Mouse (Mus musculus) kidney, embryonic 14.5 days (tissue): ENCODE data around the gene Ncoa1. TPM values are rescaled to one million over a fixed set of nuclear protein-coding genes. Genes with fewer than 3 reads are reported as not detected.

ENCODE experiments used
- ATAC-seq: fragments of 200-750 bp; cut with Nextera tagmentation; 2 replicates; pipeline ENCODE4 v1.8.0; 2017; ENCODE audit warnings: moderate number of reproducible peaks, mild to moderate bottlenecking, moderate TSS enrichment, moderate library complexity; ENCODE audit not compliant: low FRiP score, low TSS enrichment
- H3K27ac ChIP-seq: fragments of 300-500 bp; sonication (generic); 2 replicates; pipeline ENCODE4 v1.5.1; 2014; ENCODE audit warnings: low read depth, mild to moderate bottlenecking, low read length, moderate library complexity, mixed read lengths
- H3K27me3 ChIP-seq: fragments of 300-500 bp; sonication (generic); 2 replicates; pipeline ENCODE4 v1.6.1; 2014; ENCODE audit warnings: mild to moderate bottlenecking, low read length; ENCODE audit not compliant: control insufficient read depth, insufficient read depth
- H3K36me3 ChIP-seq: fragments of 300-500 bp; sonication (generic); 2 replicates; pipeline ENCODE4 v1.6.1; 2014; ENCODE audit warnings: low read length, mixed read lengths; ENCODE audit not compliant: control insufficient read depth, insufficient read depth
- H3K4me1 ChIP-seq: fragments of 300-500 bp; sonication (generic); 2 replicates; pipeline ENCODE4 v1.6.1; 2014; ENCODE audit warnings: low read length, mixed read lengths; ENCODE audit not compliant: control insufficient read depth, insufficient read depth
- H3K4me2 ChIP-seq: fragments of 300-500 bp; sonication (generic); replicated peaks from 2 replicates; pipeline ENCODE4 v1.6.1; 2014; ENCODE audit warnings: low read depth, mild to moderate bottlenecking, low read length
- H3K4me3 ChIP-seq: fragments of 300-500 bp; sonication (generic); 2 replicates; pipeline ENCODE4 v1.5.1; 2014; ENCODE audit warnings: mild to moderate bottlenecking, low read length
- H3K9ac ChIP-seq: fragments of 300-500 bp; sonication (generic); 2 replicates; pipeline ENCODE4 v1.6.1; 2014; ENCODE audit warnings: low read depth, mild to moderate bottlenecking, low read length, moderate library complexity
- H3K9me3 ChIP-seq: fragments of 300-500 bp; sonication (generic); 2 replicates; pipeline ENCODE4 v1.6.1; 2016; ENCODE audit warnings: low read length; ENCODE audit not compliant: control insufficient read depth
- WGBS: fragments of 180-500 bp; shearing (Covaris S2); extraction: QIAGEN DNeasy Blood & Tissue Kit; methylation state at CpG from one replicate; pipeline ENCODE4 v1.1.7; 2014; 5-methylcytosine and 5-hydroxymethylcytosine counted together
- polyA plus RNA-seq: library from polyadenylated mRNA; unstranded; fragments of >200 nt; fragmentation: Nextera tagmentation; extraction: Ambion mirVana; gene quantifications from 2 replicates; pipeline ENCODE4 v1.2.1, GENCODE M21; 2014

Gene Ncoa1
- polyA plus RNA-seq, 1 experiment from 2014 or later = 10.6 TPM

DNA sequence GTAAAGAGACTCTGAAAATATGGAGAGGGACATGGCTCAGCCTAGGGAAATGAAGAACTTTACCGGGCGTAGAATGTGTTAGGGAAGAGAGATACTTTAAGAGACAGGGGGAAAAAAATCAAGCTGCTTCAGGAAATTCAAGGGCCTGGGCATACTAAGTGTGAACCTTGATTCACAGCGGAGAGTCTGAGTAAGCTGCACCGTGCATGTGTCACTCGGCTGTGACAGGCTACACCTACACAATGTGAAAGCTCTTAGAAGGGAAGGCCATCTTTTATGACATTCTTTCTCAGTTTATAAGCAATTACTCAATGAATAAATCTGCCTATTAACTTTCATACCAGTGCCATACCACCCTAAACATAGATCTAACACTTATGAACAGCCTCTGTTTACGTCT, 183.2 kb downstream of the Ncoa1 start:
- Histone ChIP-seq H3K4me2 (no peak overlapping the region), H3K36me3 (peaks cover 10% of the 10 kb centered on the region), H3K9ac (no peak overlapping the region), H3K27me3 (no peaks in the 10 kb centered on the region), H3K4me3 (no peak overlapping the region), H3K27ac (no peak overlapping the region), H3K4me1 (no peaks in the 10 kb centered on the region), H3K9me3 (no peaks in the 10 kb centered on the region)
- 94% methylated on average over 6 of the region's 6 CpGs for WGBS
- ATAC-seq = no peak

DNA sequence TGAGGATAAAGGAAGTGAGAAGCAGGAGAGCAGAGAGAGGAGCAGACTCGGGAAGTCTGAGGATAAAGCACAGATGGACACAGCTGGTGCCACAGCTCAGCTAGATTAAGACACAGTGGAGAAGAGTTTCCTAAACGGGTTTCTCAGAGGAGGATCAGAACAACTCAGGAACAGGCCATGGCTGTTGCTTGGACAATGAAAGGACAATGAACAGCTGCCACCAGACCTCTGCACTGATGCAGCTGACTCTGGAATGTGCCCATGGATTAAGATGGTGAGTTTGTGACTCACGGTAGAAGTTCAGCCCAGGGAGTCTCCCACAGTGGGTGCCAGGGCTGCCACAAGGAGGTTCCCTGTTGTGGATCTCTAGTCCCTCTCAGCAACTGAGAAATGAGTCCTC, 191.8 kb downstream of the Ncoa1 start:
- Histone ChIP-seq H3K27ac (no peak overlapping the region), H3K4me2 (no peak overlapping the region), H3K36me3 (0 out of 2 replicates have a peak, but pooled peaks cover 3% of the 10 kb centered on the region), H3K27me3 (no peaks in the 10 kb centered on the region), H3K4me1 (0 out of 2 replicates have a peak, but pooled peaks cover 3% of the 10 kb centered on the region), H3K4me3 (no peak overlapping the region), H3K9ac (no peak overlapping the region), H3K9me3 (no peaks in the 10 kb centered on the region)
- WGBS = 43% methylated on average over 3 of the region's 3 CpGs
- ATAC-seq = no peak

DNA sequence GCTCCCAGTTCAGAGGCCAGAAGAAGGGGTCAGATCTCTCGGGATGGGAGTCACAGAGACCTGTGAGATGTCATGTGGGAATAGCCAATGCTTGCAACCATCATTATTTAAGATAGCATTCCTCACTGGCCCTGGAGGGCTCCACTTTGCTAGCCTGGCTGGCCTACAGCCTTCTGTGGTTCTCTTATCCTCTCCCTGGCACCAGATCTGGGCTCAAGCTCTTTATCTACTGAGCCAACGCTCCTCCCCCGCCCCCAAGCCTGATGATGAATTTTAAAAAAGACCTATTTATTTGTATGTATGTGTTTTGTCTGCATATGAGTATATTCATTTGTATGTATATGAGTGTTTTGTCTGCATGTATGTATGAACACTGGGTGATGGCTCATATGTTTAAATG, 197.1 kb downstream of the Ncoa1 start:
- no peaks in the 10 kb centered on the region for H3K27me3 ChIP-seq
- H3K9me3 ChIP-seq = no peaks in the 10 kb centered on the region
- no peaks in the 10 kb centered on the region; the same call in 1 of the 2 replicates for H3K36me3 ChIP-seq
- no peaks in the 10 kb centered on the region for H3K4me1 ChIP-seq
- no peak overlapping the region for H3K4me2 ChIP-seq
- H3K4me3 ChIP-seq = no peak overlapping the region
- no peak overlapping the region for H3K27ac ChIP-seq
- ATAC-seq = no peak
- WGBS = 88% methylated on average over 3 of the region's 3 CpGs
- no peak overlapping the region for H3K9ac ChIP-seq

DNA sequence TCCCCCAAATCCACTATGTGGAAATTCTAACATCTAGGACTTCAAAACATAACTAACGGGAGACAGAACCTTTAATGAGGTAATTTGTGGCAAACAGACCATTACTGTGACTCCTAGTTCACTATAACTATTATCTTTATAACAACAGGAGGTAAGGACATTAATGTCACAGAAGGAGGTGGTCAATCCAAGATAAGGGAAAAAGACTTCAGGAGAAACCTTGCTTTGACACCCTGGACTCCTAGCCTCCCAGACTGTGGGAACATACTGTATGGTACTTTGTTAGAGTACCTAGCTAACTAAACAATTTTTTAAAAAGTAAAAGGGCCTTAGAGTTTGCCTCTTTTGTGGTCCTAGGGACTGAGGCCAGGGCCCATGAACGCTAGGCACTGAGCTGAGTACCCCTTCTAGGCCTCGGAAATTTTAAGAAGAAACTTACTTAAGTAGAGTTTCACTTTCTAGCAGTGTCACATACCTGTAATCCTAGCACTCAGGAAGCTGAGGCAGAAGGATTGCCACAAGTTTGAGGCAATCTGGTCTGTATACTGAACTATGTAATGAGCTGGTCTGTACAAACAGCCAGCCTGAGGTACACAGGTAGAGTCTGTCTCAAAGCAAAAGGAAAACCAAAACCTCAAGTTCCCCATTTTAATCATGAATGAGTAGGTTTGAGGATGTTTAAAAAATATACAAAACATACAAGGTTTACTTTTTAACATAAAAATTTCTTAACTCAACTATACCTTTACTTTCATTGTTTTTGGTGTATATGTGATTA, 197.8 kb downstream of the Ncoa1 start:
- Histone ChIP-seq H3K4me1 (no peaks in the 10 kb centered on the region), H3K4me2 (no peak overlapping the region), H3K27ac (no peak overlapping the region), H3K36me3 (no peaks in the 10 kb centered on the region; the same call in 1 of the 2 replicates), H3K9me3 (no peaks in the 10 kb centered on the region), H3K4me3 (no peak overlapping the region), H3K27me3 (no peaks in the 10 kb centered on the region), H3K9ac (no peak overlapping the region)
- ATAC-seq = no peak
- whole genome bisulfite sequencing = 87% methylated on average over 3 of the region's 3 CpGs

DNA sequence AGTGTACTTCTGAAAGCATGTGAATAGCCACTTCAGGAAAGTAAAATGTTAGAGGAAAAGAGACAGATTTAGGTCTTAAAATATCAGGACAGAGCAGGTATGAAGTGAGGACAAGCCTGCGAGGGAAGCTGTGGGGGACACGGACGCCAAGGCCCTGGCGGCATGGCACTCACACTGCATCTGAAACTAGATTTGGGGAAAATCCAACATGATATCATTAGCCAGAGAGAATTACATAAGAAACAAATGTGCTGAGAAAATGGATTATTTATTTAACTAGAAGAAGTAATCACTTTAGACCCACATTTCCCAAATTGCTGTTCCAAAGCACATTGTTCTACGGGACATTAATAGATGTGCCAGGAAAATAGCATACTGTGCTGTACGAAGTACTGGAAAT, 205.9 kb downstream of the Ncoa1 start:
- WGBS = 94% methylated on average over 6 of the region's 6 CpGs
- ATAC-seq = no peak
- Histone ChIP-seq H3K4me3 (no peak overlapping the region), H3K4me2 (no peak overlapping the region), H3K9ac (no peak overlapping the region), H3K27ac (no peak overlapping the region), H3K36me3 (peaks cover 7% of the 10 kb centered on the region), H3K9me3 (peaks cover 4% of the 10 kb centered on the region; the same call in 1 of the 2 replicates), H3K4me1 (no peaks in the 10 kb centered on the region), H3K27me3 (no peaks in the 10 kb centered on the region)

DNA sequence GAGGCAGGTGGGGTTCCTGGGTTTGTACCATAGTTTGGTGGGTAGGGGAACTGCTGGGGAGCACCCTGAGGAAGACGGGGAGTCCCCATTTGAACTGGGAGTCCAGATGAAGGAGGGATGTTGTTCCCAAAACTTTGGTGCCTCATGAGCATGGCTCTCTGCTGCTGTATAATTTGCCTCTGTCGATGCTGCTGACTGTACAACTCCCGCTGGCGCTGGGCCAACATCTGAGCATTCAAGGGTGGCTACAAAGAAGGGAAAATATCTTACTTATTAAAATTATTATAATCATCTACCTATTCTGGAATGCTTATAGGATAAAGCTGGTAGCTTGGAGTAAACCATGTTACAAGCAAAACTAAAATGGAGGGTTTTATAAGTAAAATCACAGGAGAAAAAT, 209.2 kb downstream of the Ncoa1 start:
- H3K9me3 ChIP-seq = peaks cover 4% of the 10 kb centered on the region; the same call in 1 of the 2 replicates
- H3K27ac ChIP-seq = no peak overlapping the region
- no peaks in the 10 kb centered on the region for H3K4me1 ChIP-seq
- no peak for ATAC-seq
- H3K27me3 ChIP-seq = no peaks in the 10 kb centered on the region
- WGBS = 94% methylated on average over 4 of the region's 4 CpGs
- peaks cover 10% of the 10 kb centered on the region for H3K36me3 ChIP-seq
- H3K9ac ChIP-seq = no peak overlapping the region
- H3K4me2 ChIP-seq = no peak overlapping the region
- no peak overlapping the region for H3K4me3 ChIP-seq

DNA sequence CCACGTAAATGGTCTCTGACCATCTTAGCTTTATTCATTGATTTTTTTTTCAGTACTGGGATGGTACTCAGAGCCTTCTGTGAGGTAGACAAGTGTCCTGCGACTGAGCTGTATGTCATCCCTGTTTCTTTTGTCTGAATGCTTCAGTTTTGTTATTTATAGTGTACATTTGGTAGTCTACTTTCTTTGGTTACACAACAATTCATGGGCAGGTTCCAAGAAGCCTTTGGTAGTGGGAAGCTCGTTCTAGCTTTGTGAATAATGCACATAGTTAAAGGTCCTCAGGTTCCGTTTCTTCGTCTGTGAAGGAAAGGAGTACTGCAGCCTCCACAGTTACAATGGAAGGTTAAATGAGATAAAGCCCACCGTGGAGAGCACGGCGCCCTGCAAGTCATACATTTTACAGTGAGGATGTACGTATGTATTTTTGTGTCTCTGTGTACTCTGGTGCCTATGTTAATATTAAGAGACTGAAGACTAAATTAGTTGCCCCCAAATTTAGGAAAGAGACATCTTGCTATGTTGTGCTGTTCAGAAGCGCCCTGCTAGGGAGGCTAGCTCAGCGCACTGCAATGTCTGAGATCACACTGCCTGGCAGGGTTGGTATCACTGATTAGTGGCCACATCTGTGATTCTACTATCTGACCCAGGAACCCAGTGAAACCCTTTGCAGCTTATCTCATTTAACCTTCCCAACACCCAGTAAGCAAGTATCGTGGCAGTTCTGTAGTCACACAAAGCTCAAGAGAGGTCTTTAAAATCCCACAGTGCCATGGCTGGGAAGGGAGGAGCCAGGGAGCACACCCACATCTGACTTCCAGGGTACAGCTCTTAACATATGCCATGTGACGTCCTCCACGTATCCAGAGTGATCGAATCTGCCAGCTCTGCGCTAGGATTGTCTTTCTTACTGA, 224.0 kb downstream of the Ncoa1 start:
- H3K9me3 ChIP-seq = no peaks in the 10 kb centered on the region
- H3K4me1 ChIP-seq = no peaks in the 10 kb centered on the region
- no peak for ATAC-seq
- no peak overlapping the region for H3K9ac ChIP-seq
- 0 out of 2 replicates have a peak, but pooled peaks cover 4% of the 10 kb centered on the region for H3K36me3 ChIP-seq
- no peaks in the 10 kb centered on the region for H3K27me3 ChIP-seq
- 92% methylated on average over 16 of the region's 16 CpGs for WGBS
- no peak overlapping the region for H3K4me3 ChIP-seq
- H3K4me2 ChIP-seq = no peak overlapping the region
- H3K27ac ChIP-seq = no peak overlapping the region

DNA sequence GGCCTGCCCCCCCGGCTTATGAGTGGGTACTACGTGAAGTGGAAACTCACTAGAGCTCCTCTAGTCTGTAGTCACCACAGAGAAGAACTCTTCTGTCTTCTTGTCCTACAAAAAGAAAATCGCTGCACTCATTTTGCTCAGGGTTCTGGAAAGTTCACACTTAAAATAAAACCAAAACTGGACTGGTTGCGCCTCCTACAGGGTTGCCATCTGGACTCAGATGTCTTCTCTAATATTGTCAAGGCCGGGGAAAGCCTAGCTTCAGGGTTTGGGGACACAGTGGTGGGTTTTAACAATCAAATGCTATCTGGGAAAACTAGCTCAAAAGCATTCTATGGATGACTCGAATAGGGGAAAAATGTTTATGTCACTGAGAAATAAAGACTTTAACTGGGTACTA, 227.2 kb downstream of the Ncoa1 start:
- WGBS = 92% methylated on average over 6 of the region's 6 CpGs
- no peak overlapping the region for H3K27ac ChIP-seq

DNA sequence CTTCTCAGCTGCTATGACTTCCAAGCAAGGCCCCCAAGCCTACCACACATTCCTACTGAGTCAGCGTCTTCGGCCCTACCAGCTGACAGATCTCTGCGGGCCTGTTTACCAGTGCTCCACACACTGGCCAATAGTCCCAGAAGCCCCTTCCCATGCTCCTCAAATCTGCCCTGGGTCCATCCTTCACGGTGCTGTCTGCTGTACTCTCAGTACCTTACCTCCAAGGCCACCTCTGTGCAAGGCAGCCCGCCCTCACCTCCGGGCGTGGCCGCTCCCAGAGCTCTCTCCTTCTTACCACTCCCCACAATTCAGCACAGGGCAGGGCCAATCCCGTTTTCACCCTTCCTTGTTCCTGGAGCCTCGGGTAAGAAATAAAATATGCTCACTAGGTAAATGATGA, 231.2 kb downstream of the Ncoa1 start:
- Histone ChIP-seq H3K36me3 (no peaks in the 10 kb centered on the region), H3K4me3 (no peak overlapping the region), H3K9ac (no peak overlapping the region), H3K27me3 (no peaks in the 10 kb centered on the region), H3K27ac (no peak overlapping the region), H3K9me3 (no peaks in the 10 kb centered on the region), H3K4me1 (no peaks in the 10 kb centered on the region), H3K4me2 (no peak overlapping the region)
- WGBS = 85% methylated on average over 10 of the region's 10 CpGs
- 0 out of 2 replicates have a peak, but pooled peaks have one; percentile 16 for ATAC-seq

More for the DNA sequence above, 227.2 kb downstream of the Ncoa1 start:
- no peaks in the 10 kb centered on the region for H3K9me3 ChIP-seq
- H3K4me1 ChIP-seq = no peaks in the 10 kb centered on the region
- no peaks in the 10 kb centered on the region for H3K27me3 ChIP-seq
- no peak for ATAC-seq
- 0 out of 2 replicates have a peak, but pooled peaks cover 4% of the 10 kb centered on the region for H3K36me3 ChIP-seq
- H3K4me2 ChIP-seq = no peak overlapping the region
- H3K4me3 ChIP-seq = no peak overlapping the region
- H3K9ac ChIP-seq = no peak overlapping the region
